Comparison of ENCODE assay signal across 8 mouse cellular contexts in genomic region chr19:46314151-46314601, GRCm38 (mm10). TPM values are rescaled to one million over a fixed set of nuclear protein-coding genes. Genes with fewer than 3 reads are reported as not detected.
DNase-seq lines count a peak whose midpoint lies in the region; ATAC-seq and TF ChIP-seq lines count a peak whose summit lies in the region.

No protein-coding gene starts in this region.

- H3K4me2 ChIP-seq in midbrain, embryonic 11.5 days: no peak overlapping the region
- no peak overlapping the region for H3K4me2 ChIP-seq in midbrain, embryonic 13.5 days (replicated peaks)
- H3K4me2 ChIP-seq in lung, embryonic 14.5 days: peak overlapping the region; percentile 31; the same call in 1 of the 2 replicates

- 15% methylated on average over 18 of the region's 18 CpGs for WGBS in midbrain, embryonic 11.5 days
- 21% methylated on average over 18 of the region's 18 CpGs for WGBS in midbrain, embryonic 13.5 days
- WGBS in lung, embryonic 14.5 days: 12% methylated on average over 18 of the region's 18 CpGs

- peaks cover 59% of the 10 kb centered on the region for H3K27me3 ChIP-seq in midbrain, embryonic 11.5 days (ENCODE audit: control insufficient read depth, insufficient read depth, low read length)
- peaks cover 73% of the 10 kb centered on the region for H3K27me3 ChIP-seq in midbrain, embryonic 13.5 days
- peaks cover 54% of the 10 kb centered on the region for H3K27me3 ChIP-seq in lung, embryonic 14.5 days (ENCODE audit: insufficient read depth, low read length)

- H3K9ac ChIP-seq in midbrain, embryonic 11.5 days (ENCODE audit: low read length): no peak overlapping the region
- no peak overlapping the region for H3K9ac ChIP-seq in midbrain, embryonic 13.5 days (replicated peaks)
- H3K9ac ChIP-seq in lung, embryonic 14.5 days: no peak overlapping the region

- no peak for TF ChIP-seq CTCF in lung, embryonic 14.5 days (IDR thresholded peaks at IDR 0.05; ENCODE audit: low read depth)

- no peak for ATAC-seq in midbrain, embryonic 11.5 days (ENCODE audit: low FRiP score)
- ATAC-seq in midbrain, embryonic 13.5 days: no peak
- ATAC-seq in lung, embryonic 14.5 days (ENCODE audit: insufficient read depth): no peak

- H3K4me3 ChIP-seq in midbrain, embryonic 11.5 days (ENCODE audit: low read depth, low read length): no peak overlapping the region
- H3K4me3 ChIP-seq in midbrain, embryonic 13.5 days (replicated peaks): no peak overlapping the region
- H3K4me3 ChIP-seq in lung, embryonic 14.5 days (ENCODE audit: low read depth, low read length): no peak overlapping the region

- no peaks in the 10 kb centered on the region for H3K36me3 ChIP-seq in midbrain, embryonic 11.5 days (ENCODE audit: control insufficient read depth, insufficient read depth, low read length)
- peaks cover 41% of the 10 kb centered on the region for H3K36me3 ChIP-seq in midbrain, embryonic 13.5 days
- peaks cover 15% of the 10 kb centered on the region; the same call in 1 of the 2 replicates for H3K36me3 ChIP-seq in lung, embryonic 14.5 days (ENCODE audit: insufficient read depth)

- H3K9me3 ChIP-seq in midbrain, embryonic 11.5 days (ENCODE audit: control insufficient read depth, low read length): no peaks in the 10 kb centered on the region
- H3K9me3 ChIP-seq in midbrain, embryonic 13.5 days: no peaks in the 10 kb centered on the region
- H3K9me3 ChIP-seq in lung, embryonic 14.5 days (ENCODE audit: low read depth, low read length): no peaks in the 10 kb centered on the region

- no peak overlapping the region for H3K27ac ChIP-seq in midbrain, embryonic 11.5 days (ENCODE audit: low read depth, low read length)
- H3K27ac ChIP-seq in midbrain, embryonic 13.5 days: no peak overlapping the region
- no peak overlapping the region for H3K27ac ChIP-seq in lung, embryonic 14.5 days (ENCODE audit: low read depth)

- DNase-seq in frontal cortex, postnatal 14 days (ENCODE audit: low spot score in 2 of 2): peak; percentile 7 to 17
- DNase-seq in frontal cortex, postnatal 36 days (ENCODE audit: low spot score in 2 of 2): no peak
- peak; percentile 62 for DNase-seq in midbrain, embryonic 11.5 days (ENCODE audit: low spot score, missing footprints)
- DNase-seq in cerebellum, adult 9-11 months: peak; percentile 63
- DNase-seq in lung, embryonic 14.5 days: no peak
- DNase-seq in T-cell, adult 2 months (ENCODE audit: low spot score): no peak
- DNase-seq in embryo, embryonic 10 days (ENCODE audit: low spot score): no peak

- H3K4me1 ChIP-seq in midbrain, embryonic 11.5 days (ENCODE audit: control insufficient read depth, insufficient read depth, low read length): peaks cover 13% of the 10 kb centered on the region
- peaks cover 41% of the 10 kb centered on the region for H3K4me1 ChIP-seq in midbrain, embryonic 13.5 days (replicated peaks)
- no peaks in the 10 kb centered on the region for H3K4me1 ChIP-seq in lung, embryonic 14.5 days (ENCODE audit: insufficient read depth)

RNA-seq across cellular contexts. Expression of gene Nfkb2, which starts 10.1 kb away (rescaled TPM):
- polyA plus RNA-seq in midbrain, embryonic 11.5 days (2014; fragmentation: Nextera tagmentation; extraction: Ambion mirVana): 3.2 and 3.9 TPM in 2 replicates
- 1.8 and 2.3 TPM in 2 replicates for polyA plus RNA-seq in midbrain, embryonic 13.5 days (2015; fragmentation: Nextera tagmentation; extraction: Ambion mirVana)
- 7.7 TPM in 2 replicates for polyA plus RNA-seq in lung, embryonic 14.5 days (2014; fragmentation: Nextera tagmentation; extraction: Ambion mirVana)

RNA-seq across cellular contexts. Expression of gene Psd, which starts 12.8 kb away (rescaled TPM):
- polyA plus RNA-seq in midbrain, embryonic 11.5 days (2014; fragmentation: Nextera tagmentation; extraction: Ambion mirVana): 10.7 and 11.0 TPM in 2 replicates
- 61.7 and 69.0 TPM in 2 replicates for polyA plus RNA-seq in midbrain, embryonic 13.5 days (2015; fragmentation: Nextera tagmentation; extraction: Ambion mirVana)
- polyA plus RNA-seq in lung, embryonic 14.5 days (2014; fragmentation: Nextera tagmentation; extraction: Ambion mirVana): 9.9 and 10.5 TPM in 2 replicates

RNA-seq across cellular contexts. Expression of gene Fbxl15, which starts 13.8 kb away (rescaled TPM):
- 20.0 and 25.5 TPM in 2 replicates for polyA plus RNA-seq in midbrain, embryonic 11.5 days (2014; fragmentation: Nextera tagmentation; extraction: Ambion mirVana)
- polyA plus RNA-seq in midbrain, embryonic 13.5 days (2015; fragmentation: Nextera tagmentation; extraction: Ambion mirVana): 40.8 and 44.2 TPM in 2 replicates
- 12.6 and 13.1 TPM in 2 replicates for polyA plus RNA-seq in lung, embryonic 14.5 days (2014; fragmentation: Nextera tagmentation; extraction: Ambion mirVana)

RNA-seq across cellular contexts. Expression of gene Cuedc2, which starts 24.3 kb away (rescaled TPM):
- polyA plus RNA-seq in midbrain, embryonic 11.5 days (2014; fragmentation: Nextera tagmentation; extraction: Ambion mirVana): 215 and 221 TPM in 2 replicates
- 290 TPM in 2 replicates for polyA plus RNA-seq in midbrain, embryonic 13.5 days (2015; fragmentation: Nextera tagmentation; extraction: Ambion mirVana)
- 132 and 145 TPM in 2 replicates for polyA plus RNA-seq in lung, embryonic 14.5 days (2014; fragmentation: Nextera tagmentation; extraction: Ambion mirVana)

RNA-seq across cellular contexts. Expression of gene Mfsd13a, which starts 26.7 kb away (rescaled TPM):
- polyA plus RNA-seq in midbrain, embryonic 11.5 days (2014; fragmentation: Nextera tagmentation; extraction: Ambion mirVana): 4.3 and 5.5 TPM in 2 replicates
- polyA plus RNA-seq in midbrain, embryonic 13.5 days (2015; fragmentation: Nextera tagmentation; extraction: Ambion mirVana): 7.8 and 9.2 TPM in 2 replicates
- 9.9 and 11.6 TPM in 2 replicates for polyA plus RNA-seq in lung, embryonic 14.5 days (2014; fragmentation: Nextera tagmentation; extraction: Ambion mirVana)

Comparison
In these comparisons a context has a peak if more than half of its experiments do, and no peak if none do; other contexts are left out.
1. DNase-seq: peak in frontal cortex, postnatal 14 days (2 of 2), midbrain, embryonic 11.5 days (single experiment) and cerebellum, adult 9-11 months (single experiment); none in frontal cortex, postnatal 36 days (0 of 2), lung, embryonic 14.5 days (single experiment), T-cell, adult 2 months (single experiment) and embryo, embryonic 10 days (single experiment).